Mouse (Mus musculus): ENCODE measurements around the gene Adamts20. TPM values are rescaled to one million over a fixed set of nuclear protein-coding genes. Genes with fewer than 3 reads are reported as not detected.
A peak's percentile ranks its signal among the peaks of the same experiment; 100 is the strongest.

The Adamts20 gene
- total and polyA plus RNA-seq, 3 experiments = 2.1 to 3.6 TPM; not detected in 1

DNA sequence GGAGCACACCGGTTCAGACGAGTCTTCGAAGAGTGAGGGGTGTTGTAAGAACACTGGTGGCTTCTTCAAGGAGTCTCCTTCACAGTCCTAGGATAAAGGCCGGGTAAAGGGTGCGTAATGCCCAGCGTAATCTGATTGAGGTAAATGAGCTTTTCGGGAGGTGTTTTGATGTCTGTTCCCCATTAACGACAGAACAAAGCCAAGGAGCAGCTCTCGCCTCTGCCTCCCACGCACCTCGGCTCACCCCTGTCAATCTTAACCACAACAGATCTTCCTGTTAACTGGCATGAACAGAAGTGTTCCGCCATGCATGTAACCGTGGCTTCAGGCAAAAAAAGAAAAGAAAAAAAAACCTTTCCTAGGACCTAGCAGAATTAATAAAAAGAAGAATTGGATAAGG, 13.5 kb upstream of the Adamts20 start (continued):
- TF ChIP-seq POLR2AphosphoS2 (IDR thresholded peaks at IDR 0.05; ENCODE audit: low read length) = no peak
- TF ChIP-seq MYC (IDR thresholded peaks at IDR 0.05; ENCODE audit: low read depth, low read length) = peak; percentile 56; the same call in 1 of the 2 replicates
- TF ChIP-seq GATA1 (IDR thresholded peaks at IDR 0.05; ENCODE audit: low read depth, low read length) = peak; percentile 86

DNA sequence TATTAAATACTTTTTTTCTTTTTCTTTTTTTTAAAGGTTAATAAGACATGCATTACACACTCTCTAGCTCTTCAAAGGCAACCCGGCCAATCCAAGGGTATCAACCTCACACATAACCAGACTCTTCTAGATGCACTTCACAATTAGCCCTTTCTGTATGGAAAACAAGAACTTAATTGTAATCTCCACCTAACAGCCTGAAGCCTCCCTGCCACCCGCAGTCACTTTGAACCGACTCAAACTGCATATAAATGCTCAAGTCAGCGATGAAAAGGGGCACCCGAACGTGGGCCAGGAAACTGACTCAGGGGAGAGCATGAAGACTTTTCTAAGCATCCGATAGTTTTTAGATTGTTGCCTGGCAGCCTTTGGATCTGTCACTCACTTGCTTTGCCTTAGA, 12.1 kb upstream of the Adamts20 start:
- Histone ChIP-seq H3K4me1 (ENCODE audit: control insufficient read depth in 1 of 2, insufficient read depth in 2 of 2, low read length in 2 of 2) (peaks cover 35 to 38% of the 10 kb centered on the region in 2 experiments), H3K27me3 (ENCODE audit: control insufficient read depth in 1 of 2, insufficient read depth in 2 of 2, low read length in 2 of 2) (no peaks in the 10 kb centered on the region), H3K4me3 (ENCODE audit: control insufficient read depth in 1 of 2, insufficient read depth in 1 of 2, low read depth in 2 of 2, low read length in 2 of 2) (no peak overlapping the region), H3K79me2 (ENCODE audit: control insufficient read depth, insufficient read depth, low read length, poor library complexity) (no peaks in the 10 kb centered on the region), H3K36me3 (ENCODE audit: control insufficient read depth in 1 of 2, insufficient read depth in 2 of 2, low read length in 2 of 2) (peaks cover 0 to 42% of the 10 kb centered on the region in 2 experiments; a peak in 2 of 4 replicates), H3K9me3 (replicated peaks; ENCODE audit: insufficient read depth, low read length) (no peaks in the 10 kb centered on the region), H3K9ac (ENCODE audit: control insufficient read depth, low read depth, low read length, poor library complexity, severe bottlenecking) (0 out of 2 replicates have a peak overlapping the region, but pooled peaks have one; percentile 10), H3K27ac (ENCODE audit: control insufficient read depth, low read depth, low read length) (peak overlapping the region; percentile 95)
- DNase-seq (ENCODE audit: low read depth, low spot score) = peak; percentile 77
- 0 out of 2 replicates have a peak, but pooled peaks have one; percentile 33 for TF ChIP-seq TAL1 (IDR thresholded peaks at IDR 0.05; ENCODE audit: low read length)
- 0 out of 2 replicates have a peak, but pooled peaks have one; percentile 65 for TF ChIP-seq CHD1 (IDR thresholded peaks at IDR 0.05; ENCODE audit: low read depth, low read length)
- TF ChIP-seq GATA1 (IDR thresholded peaks at IDR 0.05; ENCODE audit: low read depth, low read length) = peak; percentile 31; the same call in 1 of the 2 replicates
- peak; percentile 52 to 74; a peak in 3 of 4 replicates for TF ChIP-seq EP300 (IDR thresholded peaks at IDR 0.05; ENCODE audit: low read depth in 1 of 2, low read length in 2 of 2)
- TF ChIP-seq MAX (IDR thresholded peaks at IDR 0.05; ENCODE audit: low read length) = no peak; the same call in 1 of the 2 replicates
- peak; percentile 50 for TF ChIP-seq SIN3A (IDR thresholded peaks at IDR 0.05; ENCODE audit: low read length)
- TF ChIP-seq NRF1 (IDR thresholded peaks at IDR 0.05; ENCODE audit: insufficient read depth, low read depth, low read length, poor library complexity, severe bottlenecking) = no peak
- no peak for TF ChIP-seq ZNF384 (IDR thresholded peaks at IDR 0.05; ENCODE audit: low read depth, low read length)

GRCm38 (mm10) chr15:94475975-94476374, 10.8 kb upstream of the Adamts20 start:
- Histone ChIP-seq H3K9ac (ENCODE audit: control insufficient read depth, low read depth, low read length, poor library complexity, severe bottlenecking) (no peak overlapping the region), H3K79me2 (ENCODE audit: control insufficient read depth, insufficient read depth, low read length, poor library complexity) (no peaks in the 10 kb centered on the region), H3K4me1 (ENCODE audit: control insufficient read depth in 1 of 2, insufficient read depth in 2 of 2, low read length in 2 of 2) (peaks cover 29 to 31% of the 10 kb centered on the region in 2 experiments), H3K27ac (ENCODE audit: control insufficient read depth, low read depth, low read length) (no peak overlapping the region), H3K27me3 (ENCODE audit: control insufficient read depth in 1 of 2, insufficient read depth in 2 of 2, low read length in 2 of 2) (no peaks in the 10 kb centered on the region), H3K9me3 (replicated peaks; ENCODE audit: insufficient read depth, low read length) (no peaks in the 10 kb centered on the region), H3K4me3 (ENCODE audit: control insufficient read depth in 1 of 2, insufficient read depth in 1 of 2, low read depth in 2 of 2, low read length in 2 of 2) (no peak overlapping the region), H3K36me3 (ENCODE audit: control insufficient read depth in 1 of 2, insufficient read depth in 2 of 2, low read length in 2 of 2) (peaks cover 0 to 35% of the 10 kb centered on the region in 2 experiments; a peak in 2 of 4 replicates)
- TF ChIP-seq SIN3A (IDR thresholded peaks at IDR 0.05; ENCODE audit: low read length) (no peak), KAT2A (conservative IDR thresholded peaks at IDR 0.05; ENCODE audit: low read depth, low read length) (no peak), ZMIZ1 (IDR thresholded peaks at IDR 0.05; ENCODE audit: low read depth, low read length) (no peak), ZKSCAN1 (IDR thresholded peaks at IDR 0.05; ENCODE audit: low read depth, low read length) (no peak), ELF1 (IDR thresholded peaks at IDR 0.05; ENCODE audit: low read depth, low read length) (no peak), NRF1 (IDR thresholded peaks at IDR 0.05; ENCODE audit: insufficient read depth, low read depth, low read length, poor library complexity, severe bottlenecking) (no peak), USF1 (IDR thresholded peaks at IDR 0.05; ENCODE audit: low read depth, low read length) (no peak), MEF2A (IDR thresholded peaks at IDR 0.05; ENCODE audit: extremely low read depth, insufficient replicate concordance, low read depth, low read length, poor library complexity, severe bottlenecking) (no peak)
- DNase-seq (ENCODE audit: low read depth, low spot score) = no peak

Data from MEL (cell line).